Mouse (Mus musculus): ENCODE measurements around the gene Ctbp2. TPM values are rescaled to one million over a fixed set of nuclear protein-coding genes. Genes with fewer than 3 reads are reported as not detected.

Ctbp2 gene
- polyA plus RNA-seq, 2 experiments = 59.2 to 77.7 TPM

DNA sequence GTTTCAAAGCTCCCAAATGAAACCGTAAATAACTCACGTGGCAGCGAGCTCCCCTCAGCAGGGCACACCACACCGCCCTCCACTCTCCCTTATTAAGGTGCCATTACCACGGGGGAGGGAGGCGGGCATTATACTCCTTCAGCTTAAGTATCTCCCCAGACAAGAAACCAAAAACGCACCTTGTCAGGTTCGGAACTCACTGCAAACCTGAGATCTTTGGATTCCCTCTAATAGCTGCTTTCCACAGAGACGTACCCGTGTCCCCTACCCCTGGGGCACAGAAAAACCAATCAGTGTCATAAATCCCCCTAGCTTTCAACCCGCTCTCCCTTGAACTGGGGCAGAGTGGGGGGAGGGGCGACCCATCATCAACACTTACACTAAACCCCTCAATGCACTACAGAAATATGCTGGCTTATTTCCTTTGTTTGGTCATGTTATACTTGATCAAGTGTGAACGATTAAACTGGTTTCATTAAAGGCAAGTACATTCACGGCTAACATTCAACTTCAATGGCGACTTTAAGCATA is 3.9 kb downstream of the Ctbp2 start:
- TF ChIP-seq POLR2A (IDR thresholded peaks at IDR 0.05; ENCODE audit: borderline replicate concordance, extremely low read depth, insufficient read depth, insufficient read length) = no peak
- Histone ChIP-seq H3K4me2 (replicated peaks; ENCODE audit: low read depth, low read length, severe bottlenecking) (peak overlapping the region; percentile 96), H3K36me3 (ENCODE audit: control insufficient read depth, insufficient read depth, low read length) (no peaks in the 10 kb centered on the region), H3K27ac (replicated peaks; ENCODE audit: low read depth, low read length) (no peak overlapping the region), H3K4me3 (replicated peaks; ENCODE audit: low read length) (peak overlapping the region; percentile 84), H3K4me1 (ENCODE audit: control insufficient read depth, insufficient read depth, low read length) (peaks cover 52% of the 10 kb centered on the region), H3K9me3 (ENCODE audit: control insufficient read depth, low read length) (no peaks in the 10 kb centered on the region), H3K9ac (ENCODE audit: low read depth, low read length, severe bottlenecking) (peak overlapping the region; percentile 34; the same call in 1 of the 2 replicates), H3K27me3 (ENCODE audit: control insufficient read depth, insufficient read depth, low read length) (0 out of 2 replicates have a peak, but pooled peaks cover 4% of the 10 kb centered on the region)
- 6% methylated on average over 15 of the region's 15 CpGs for WGBS
- ATAC-seq (ENCODE audit: low FRiP score, low read depth) (no peak), DNase-seq (ENCODE audit: low spot score) (no peak)

GRCm38 (mm10) chr7:133117815-133118214 is 6.3 kb downstream of the Ctbp2 start:
- DNase-seq (ENCODE audit: low spot score) (no peak), ATAC-seq (ENCODE audit: low FRiP score, low read depth) (no peak)
- TF ChIP-seq POLR2A (IDR thresholded peaks at IDR 0.05; ENCODE audit: borderline replicate concordance, extremely low read depth, insufficient read depth, insufficient read length) = no peak
- no peak overlapping the region for H3K4me3 ChIP-seq (replicated peaks; ENCODE audit: low read length)
- H3K4me1 ChIP-seq (ENCODE audit: control insufficient read depth, insufficient read depth, low read length) = peaks cover 67% of the 10 kb centered on the region
- H3K9me3 ChIP-seq (ENCODE audit: control insufficient read depth, low read length) = no peaks in the 10 kb centered on the region
- no peaks in the 10 kb centered on the region for H3K36me3 ChIP-seq (ENCODE audit: control insufficient read depth, insufficient read depth, low read length)
- no peak overlapping the region for H3K9ac ChIP-seq (ENCODE audit: low read depth, low read length, severe bottlenecking)
- H3K27me3 ChIP-seq (ENCODE audit: control insufficient read depth, insufficient read depth, low read length) = no peaks in the 10 kb centered on the region
- no peak overlapping the region for H3K27ac ChIP-seq (replicated peaks; ENCODE audit: low read depth, low read length)
- WGBS = 28% methylated on average over 2 of the region's 2 CpGs
- H3K4me2 ChIP-seq (replicated peaks; ENCODE audit: low read depth, low read length, severe bottlenecking) = no peak overlapping the region

DNA sequence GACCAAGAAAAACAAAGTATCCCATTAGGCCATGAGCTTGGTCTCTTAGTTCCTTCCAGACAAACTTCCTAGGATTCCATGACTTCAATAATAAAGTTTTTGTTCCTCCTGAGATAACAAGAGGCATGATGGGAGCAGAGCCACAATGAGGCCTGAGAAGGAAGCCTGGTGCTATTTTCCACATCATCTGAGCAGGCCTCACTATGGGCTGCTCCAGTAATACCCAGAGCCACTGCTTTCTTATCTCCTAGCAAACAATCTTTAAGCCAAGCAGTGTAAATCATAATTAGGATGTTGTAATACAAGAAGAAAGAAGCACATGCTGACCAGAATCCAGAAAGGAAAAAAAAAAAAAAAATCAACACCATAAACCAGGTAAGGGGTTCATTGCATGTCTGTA is 7.6 kb downstream of the Ctbp2 start:
- peaks cover 78% of the 10 kb centered on the region for H3K4me1 ChIP-seq (ENCODE audit: control insufficient read depth, insufficient read depth, low read length)
- no peaks in the 10 kb centered on the region for H3K9me3 ChIP-seq (ENCODE audit: control insufficient read depth, low read length)
- no peak overlapping the region for H3K27ac ChIP-seq (replicated peaks; ENCODE audit: low read depth, low read length)
- TF ChIP-seq POLR2A (IDR thresholded peaks at IDR 0.05; ENCODE audit: borderline replicate concordance, extremely low read depth, insufficient read depth, insufficient read length) = no peak
- no peaks in the 10 kb centered on the region for H3K36me3 ChIP-seq (ENCODE audit: control insufficient read depth, insufficient read depth, low read length)
- no peaks in the 10 kb centered on the region for H3K27me3 ChIP-seq (ENCODE audit: control insufficient read depth, insufficient read depth, low read length)
- H3K9ac ChIP-seq (ENCODE audit: low read depth, low read length, severe bottlenecking) = no peak overlapping the region
- no peak overlapping the region for H3K4me3 ChIP-seq (replicated peaks; ENCODE audit: low read length)
- no peak for ATAC-seq (ENCODE audit: low FRiP score, low read depth)
- no peak for DNase-seq (ENCODE audit: low spot score)
- H3K4me2 ChIP-seq (replicated peaks; ENCODE audit: low read depth, low read length, severe bottlenecking) = no peak overlapping the region

- H3K4me2 ChIP-seq (replicated peaks; ENCODE audit: low read depth, low read length, severe bottlenecking) = peak overlapping the region; percentile 27
Measured at GRCm38 (mm10) chr7:133115886-133116285, 8.3 kb downstream of the Ctbp2 start.

GRCm38 (mm10) chr7:133114847-133115470 is 9.2 kb downstream of the Ctbp2 start:
- 14% methylated on average over 20 of the region's 20 CpGs for WGBS
- no peak overlapping the region for H3K9ac ChIP-seq (ENCODE audit: low read depth, low read length, severe bottlenecking)
- no peak for TF ChIP-seq POLR2A (IDR thresholded peaks at IDR 0.05; ENCODE audit: borderline replicate concordance, extremely low read depth, insufficient read depth, insufficient read length)
- no peak overlapping the region for H3K4me3 ChIP-seq (replicated peaks; ENCODE audit: low read length)
- DNase-seq (ENCODE audit: low spot score) (no peak), ATAC-seq (ENCODE audit: low FRiP score, low read depth) (no peak)
- no peaks in the 10 kb centered on the region for H3K36me3 ChIP-seq (ENCODE audit: control insufficient read depth, insufficient read depth, low read length)
- H3K27me3 ChIP-seq (ENCODE audit: control insufficient read depth, insufficient read depth, low read length) = no peaks in the 10 kb centered on the region
- H3K9me3 ChIP-seq (ENCODE audit: control insufficient read depth, low read length) = no peaks in the 10 kb centered on the region
- no peak overlapping the region for H3K27ac ChIP-seq (replicated peaks; ENCODE audit: low read depth, low read length)
- peak overlapping the region; percentile 30 for H3K4me2 ChIP-seq (replicated peaks; ENCODE audit: low read depth, low read length, severe bottlenecking)
- peaks cover 79% of the 10 kb centered on the region for H3K4me1 ChIP-seq (ENCODE audit: control insufficient read depth, insufficient read depth, low read length)

More at GRCm38 (mm10) chr7:133115886-133116285, 8.3 kb downstream of the Ctbp2 start:
- TF ChIP-seq POLR2A (IDR thresholded peaks at IDR 0.05; ENCODE audit: borderline replicate concordance, extremely low read depth, insufficient read depth, insufficient read length) = no peak
- no peak overlapping the region for H3K27ac ChIP-seq (replicated peaks; ENCODE audit: low read depth, low read length)
- H3K36me3 ChIP-seq (ENCODE audit: control insufficient read depth, insufficient read depth, low read length) = no peaks in the 10 kb centered on the region
- no peaks in the 10 kb centered on the region for H3K27me3 ChIP-seq (ENCODE audit: control insufficient read depth, insufficient read depth, low read length)
- no peak overlapping the region for H3K9ac ChIP-seq (ENCODE audit: low read depth, low read length, severe bottlenecking)
- H3K9me3 ChIP-seq (ENCODE audit: control insufficient read depth, low read length) = no peaks in the 10 kb centered on the region
- no peak for ATAC-seq (ENCODE audit: low FRiP score, low read depth)
- H3K4me1 ChIP-seq (ENCODE audit: control insufficient read depth, insufficient read depth, low read length) = peaks cover 85% of the 10 kb centered on the region
- no peak overlapping the region for H3K4me3 ChIP-seq (replicated peaks; ENCODE audit: low read length)
- DNase-seq (ENCODE audit: low spot score) = no peak
- 14% methylated on average over 15 of the region's 15 CpGs for WGBS

All from limb, embryonic 14.5 days (tissue).